Mouse (Mus musculus) lung, postnatal 4 days (tissue): ENCODE measurements at regions not wholly inside any gene's neighbourhood (a gene's known extent, or its start where the extent isn't known, plus 50 kb on each side); places are given as distances from the start of the nearest gene placed in this dataset.
"Not testable (repeated sequence)": the region's sequence is repeated elsewhere in the genome, so short reads cannot be mapped to it uniquely, and the experiment has no call there.

ENCODE experiments used
- DNase-seq, 2 experiments: peaks; one replicate each; pipeline ENCODE4 v3.0.0; 2021

DNA sequence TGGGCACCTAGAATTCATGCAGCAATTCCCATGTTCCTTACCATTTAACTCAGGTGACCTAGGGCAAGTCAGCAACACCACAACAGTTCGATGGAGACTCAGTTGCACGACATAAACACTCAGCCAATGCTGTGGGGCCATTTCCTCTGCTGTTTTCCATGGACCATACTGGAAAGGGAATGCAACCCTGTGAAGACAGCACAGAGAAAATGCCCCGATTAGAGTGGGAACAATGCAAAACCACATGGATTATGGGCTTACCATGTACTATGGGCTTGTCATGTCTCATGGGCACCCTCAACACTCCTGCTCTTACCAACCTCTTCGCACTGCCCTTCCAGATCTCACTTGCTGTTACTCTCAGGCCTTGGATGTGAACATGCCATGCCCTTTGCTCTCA is 207.6 kb downstream of the Snurf start:
- not testable (repeated sequence) for DNase-seq

DNA sequence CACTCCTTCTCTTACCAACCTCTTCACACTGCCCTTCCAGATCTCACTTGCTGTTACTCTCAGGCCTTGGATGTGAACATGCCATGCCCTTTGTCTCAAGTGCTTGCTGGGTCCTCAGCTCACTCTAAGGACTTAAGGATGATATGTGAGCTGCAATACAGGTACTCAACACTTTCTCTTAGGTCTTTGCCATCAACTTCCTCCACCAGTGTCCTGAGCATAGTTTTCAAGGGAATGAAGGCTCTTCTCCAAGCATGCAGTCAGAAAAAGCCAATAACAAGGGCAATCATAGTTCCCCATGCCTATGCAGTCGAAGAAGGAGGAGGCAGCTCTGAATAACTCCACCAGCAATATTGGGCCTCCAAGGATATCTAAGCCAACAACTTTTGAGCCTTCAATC is 235.1 kb downstream of the Snurf start:
- DNase-seq: peak; percentile 10 to 17

DNA sequence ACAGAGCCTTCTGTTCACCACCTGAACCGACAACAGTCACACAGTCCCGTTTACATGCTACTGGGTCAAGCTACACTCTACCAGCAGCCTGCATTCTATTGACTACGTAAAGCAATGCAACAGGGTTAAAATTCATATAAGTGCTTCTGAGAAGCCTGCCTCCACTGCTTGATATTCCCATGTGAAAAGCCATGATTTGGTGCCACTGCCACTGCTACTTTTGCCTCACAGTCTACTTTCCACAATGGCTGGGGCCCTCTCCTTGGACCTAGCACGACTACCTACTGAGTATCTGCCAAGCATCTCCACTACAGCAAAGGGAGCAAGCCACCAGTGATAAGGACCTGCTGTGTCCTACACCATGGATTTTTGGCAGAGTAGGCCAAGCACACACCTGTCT is 236.2 kb downstream of the Snurf start:
- DNase-seq: peak; percentile 13 to 24

DNA sequence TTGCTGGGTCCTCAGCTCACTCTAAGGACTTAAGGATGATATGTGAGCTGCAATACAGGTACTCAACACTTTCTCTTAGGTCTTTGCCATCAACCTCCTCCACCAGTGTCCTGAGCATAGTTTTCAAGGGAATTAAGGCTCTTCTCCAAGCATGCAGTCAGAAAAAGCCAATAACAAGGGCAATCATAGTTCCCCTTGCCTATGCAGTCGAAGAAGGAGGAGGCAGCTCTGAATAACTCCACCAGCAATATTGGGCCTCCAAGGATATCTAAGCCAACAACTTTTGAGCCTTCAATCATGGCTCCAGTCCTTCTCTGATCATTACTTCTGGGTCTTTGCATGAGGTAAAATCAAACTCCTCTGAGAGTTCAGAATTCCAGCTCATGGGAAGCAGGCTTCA is 237.5 kb downstream of the Snurf start:
- DNase-seq: peak in 1 of 2 experiments; percentile 10
